Mouse (Mus musculus) urinary bladder, adult 2 months (tissue): ENCODE results near the gene 2810021J22Rik. TPM values are rescaled to one million over a fixed set of nuclear protein-coding genes. Genes with fewer than 3 reads are reported as not detected.

ENCODE experiments used
- DNase-seq: peaks from one replicate; pipeline ENCODE4 v3.0.0; 2022; ENCODE audit warnings: low spot score
- polyA plus RNA-seq: library from polyadenylated mRNA; depleted of rRNA; stranded (reverse); fragments of >200 nt; gene quantifications from 2 replicates; pipeline ENCODE4 v1.2.3, GENCODE M21; 2012; rRNA removed

The 2810021J22Rik gene
- polyA plus RNA-seq, 1 experiment, result 4.9 TPM

DNA sequence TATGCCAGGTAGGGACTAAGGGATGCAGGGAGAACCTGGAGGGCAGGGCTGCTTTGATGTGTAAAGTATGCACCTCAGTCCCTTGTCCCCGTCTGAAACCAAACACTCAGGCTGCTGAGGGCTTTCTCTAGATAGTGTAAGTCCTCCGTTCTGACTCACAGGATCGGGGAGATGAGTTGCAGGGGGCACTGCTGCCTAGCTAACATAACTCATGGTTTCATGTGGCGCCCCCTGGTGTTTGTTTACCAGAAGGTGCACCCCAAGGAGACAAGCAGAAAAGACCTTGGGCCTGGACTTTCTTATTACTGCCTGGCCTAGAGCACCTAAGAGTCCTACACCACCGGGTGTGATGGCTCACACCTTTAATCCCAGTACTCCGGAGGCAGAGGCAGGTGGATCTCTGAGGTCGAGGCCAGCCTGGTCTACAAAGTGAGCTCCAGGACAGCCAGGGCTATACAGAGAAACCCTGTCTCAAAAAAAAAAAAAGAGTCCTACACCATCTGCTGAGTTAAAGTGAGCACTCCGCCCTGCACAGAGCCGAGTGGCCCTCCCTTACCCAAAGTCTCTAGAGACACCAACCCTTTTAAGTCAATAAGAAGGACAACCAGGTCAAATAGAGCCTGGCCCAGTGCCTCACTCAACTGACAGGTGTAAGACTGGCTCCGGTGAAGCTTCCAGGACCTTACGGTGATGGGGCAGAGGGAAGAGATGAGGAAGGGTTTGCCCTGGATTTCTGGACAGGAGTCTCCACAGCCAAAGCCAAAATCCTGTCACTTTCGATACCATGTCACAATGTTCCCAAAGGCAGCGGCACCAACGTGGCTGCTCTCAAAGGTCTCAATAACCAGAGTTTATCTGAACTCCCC, 50.1 kb downstream of the 2810021J22Rik start:
- no peak for DNase-seq

DNA sequence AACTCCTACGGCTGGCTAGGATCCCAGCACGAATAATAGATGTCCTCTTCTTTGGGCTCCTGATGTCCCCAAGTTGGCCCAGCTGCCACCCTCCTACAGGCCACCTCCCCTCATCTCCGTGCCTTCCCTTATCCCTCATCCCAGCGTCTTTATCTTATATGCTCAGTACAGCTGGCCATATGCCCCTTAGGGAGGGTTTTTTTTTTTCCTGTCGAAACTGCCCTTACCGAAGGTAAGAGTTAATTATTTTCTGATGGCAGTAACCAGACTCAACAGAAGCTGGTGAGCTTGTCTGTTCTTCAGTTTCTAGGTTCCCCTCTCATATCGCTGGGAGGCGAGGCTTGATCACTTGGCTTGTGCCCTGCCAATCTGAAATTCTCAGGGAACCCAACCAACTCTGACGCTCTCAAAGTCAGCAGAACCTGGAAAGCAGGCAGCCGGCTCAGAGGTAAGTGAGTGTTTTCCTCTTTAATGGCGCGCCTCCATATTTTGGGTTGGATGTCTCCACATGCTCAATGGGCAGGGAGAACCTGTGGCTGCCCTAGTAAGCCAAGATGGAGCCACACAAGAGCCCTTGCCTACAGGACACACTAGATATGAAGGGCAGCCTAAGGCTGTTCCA, 50.8 kb downstream of the 2810021J22Rik start, which contains the start of gene Btnl10:
Gene Btnl10 (plus strand): TSS at position 164 of the 622 bp plus-strand sequence.
- DNase-seq, result no peak

DNA sequence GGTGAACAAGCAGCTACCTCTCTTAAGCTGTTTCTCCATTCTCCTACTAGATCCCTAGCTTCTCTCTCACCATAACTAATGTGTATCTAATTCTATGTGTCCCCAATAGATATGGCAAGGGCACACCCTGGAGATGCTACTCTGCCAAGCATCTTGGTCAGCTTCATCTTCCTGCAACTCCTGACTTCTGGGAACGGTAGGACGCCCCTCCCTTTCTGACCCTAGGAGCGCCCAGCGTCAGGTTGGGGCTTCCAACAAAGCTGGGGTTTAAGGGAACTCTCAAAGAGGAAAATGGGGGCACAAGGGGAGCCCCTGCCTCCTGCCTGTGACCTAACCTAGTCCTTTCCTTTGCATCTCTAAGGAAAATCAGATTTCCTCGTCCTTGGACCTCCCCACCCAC, 51.7 kb downstream of the 2810021J22Rik start:
- DNase-seq, result no peak

DNA sequence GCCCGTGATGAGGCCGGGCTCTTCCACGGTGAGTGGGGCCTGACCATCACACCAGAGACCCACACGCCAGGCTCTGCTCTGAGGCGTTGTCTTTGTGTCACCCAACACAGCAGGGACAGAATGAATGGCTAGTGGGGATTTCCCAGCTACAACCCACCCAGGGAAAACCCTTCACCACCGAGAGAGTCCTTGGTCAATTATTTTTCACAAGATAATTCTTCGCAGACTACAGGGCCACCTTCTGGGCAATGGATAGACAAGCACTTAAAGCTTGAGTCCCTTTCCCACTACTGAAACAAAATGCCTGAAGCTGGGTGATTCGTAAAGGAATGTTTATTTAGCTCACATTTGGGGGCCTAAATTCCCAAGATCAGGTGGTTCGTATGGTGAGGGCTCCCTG, 55.4 kb downstream of the 2810021J22Rik start:
- no peak for DNase-seq

DNA sequence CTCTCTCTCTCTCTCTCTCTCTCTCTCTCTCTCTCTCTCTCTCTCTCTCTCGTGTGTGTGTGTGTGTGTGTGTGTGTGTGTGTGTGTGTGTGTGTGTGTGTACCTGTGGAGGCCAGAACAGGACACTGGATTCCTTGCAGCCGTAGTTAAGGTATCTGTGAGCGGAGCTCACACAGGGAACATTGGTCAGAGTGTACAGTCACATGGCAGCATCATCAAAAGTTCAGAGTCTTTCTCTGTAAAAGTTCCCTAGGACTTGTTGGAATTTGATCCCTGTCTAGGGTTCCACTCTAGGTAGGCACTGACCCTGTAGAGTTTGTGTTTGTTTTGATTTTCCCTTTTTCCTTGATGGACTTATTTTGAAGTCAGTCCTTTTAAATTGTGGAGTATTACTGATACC, 59.6 kb downstream of the 2810021J22Rik start:
- no peak for DNase-seq

DNA sequence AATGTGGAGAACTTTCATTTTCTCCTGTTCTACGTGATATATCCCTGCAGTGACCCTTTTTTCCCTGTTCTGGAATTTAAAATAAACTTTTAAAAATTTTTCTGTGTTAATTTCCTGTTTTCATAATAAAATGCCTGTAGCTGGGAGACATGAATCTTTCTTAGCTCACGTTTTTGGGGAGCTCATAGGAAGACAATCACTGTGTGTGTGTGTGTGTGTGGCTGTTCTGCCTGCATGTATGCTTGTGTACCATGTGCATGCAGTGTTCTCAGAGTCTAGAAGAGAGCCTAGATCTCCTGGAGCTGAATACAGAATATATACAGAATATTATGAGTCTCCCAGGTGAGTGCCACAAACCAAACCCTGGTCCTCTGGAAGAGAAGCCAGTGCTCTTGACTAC, 60.0 kb downstream of the 2810021J22Rik start:
- DNase-seq, result no peak

DNA sequence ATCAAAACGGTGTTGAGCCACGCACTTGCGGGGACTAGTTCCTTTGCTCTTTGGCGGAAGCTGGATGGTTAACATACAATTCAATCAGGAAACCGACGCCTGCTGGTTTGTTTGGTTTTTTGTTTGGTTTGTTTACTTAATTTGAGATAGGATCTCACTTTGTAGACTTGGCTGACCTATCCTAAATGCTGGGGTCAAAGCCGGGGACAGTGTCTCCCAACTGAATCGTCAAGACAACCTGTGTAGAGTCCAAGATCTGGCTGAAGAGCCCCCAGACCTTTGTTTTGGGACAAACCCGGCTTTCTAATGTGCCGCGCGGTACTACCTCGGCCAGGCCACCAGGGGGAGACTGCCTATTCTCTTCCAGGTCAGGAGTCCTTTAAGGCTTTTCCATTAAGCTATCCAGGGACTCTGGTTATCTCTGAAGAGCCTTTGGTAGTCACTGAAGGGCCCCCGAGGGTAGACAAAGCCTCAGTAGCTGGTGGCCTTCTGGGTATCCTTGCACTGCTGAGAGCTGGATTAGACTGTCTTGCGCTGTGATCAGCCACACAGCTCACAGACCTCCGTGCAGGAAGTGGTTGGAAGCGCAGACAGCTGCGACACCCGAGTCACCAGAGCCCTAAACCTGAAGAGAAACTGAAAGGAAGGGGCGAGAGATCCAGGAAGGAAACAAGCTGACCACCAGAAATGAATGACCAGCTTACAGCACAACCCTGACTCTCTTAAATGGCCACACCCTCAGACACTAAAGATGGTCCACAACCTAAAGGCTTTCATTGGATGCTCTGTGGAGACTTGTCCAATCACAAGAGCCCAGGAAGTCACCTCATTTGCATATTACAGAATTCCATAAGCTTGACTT, 61.0 kb downstream of the 2810021J22Rik start:
- no peak for DNase-seq

DNA sequence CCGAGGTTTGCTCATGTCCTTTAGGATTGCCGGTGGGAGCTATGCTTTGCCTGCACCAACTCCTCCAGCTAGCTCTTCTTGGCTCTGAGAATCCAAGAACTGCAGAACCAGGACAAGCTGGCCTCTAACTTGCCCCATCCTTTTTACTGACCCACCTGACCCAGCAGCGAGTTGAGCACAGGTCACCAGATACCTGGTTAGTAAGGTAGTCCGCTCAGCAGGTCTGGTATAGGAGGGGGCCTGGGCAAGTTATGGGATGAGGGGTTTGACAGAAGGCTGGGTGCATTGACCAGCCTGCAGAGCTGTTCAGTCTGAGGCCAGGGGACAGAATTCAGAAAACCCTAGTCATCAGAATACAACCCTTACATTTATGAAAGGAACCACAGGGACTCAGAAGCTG, 62.0 kb downstream of the 2810021J22Rik start:
- no peak for DNase-seq

DNA sequence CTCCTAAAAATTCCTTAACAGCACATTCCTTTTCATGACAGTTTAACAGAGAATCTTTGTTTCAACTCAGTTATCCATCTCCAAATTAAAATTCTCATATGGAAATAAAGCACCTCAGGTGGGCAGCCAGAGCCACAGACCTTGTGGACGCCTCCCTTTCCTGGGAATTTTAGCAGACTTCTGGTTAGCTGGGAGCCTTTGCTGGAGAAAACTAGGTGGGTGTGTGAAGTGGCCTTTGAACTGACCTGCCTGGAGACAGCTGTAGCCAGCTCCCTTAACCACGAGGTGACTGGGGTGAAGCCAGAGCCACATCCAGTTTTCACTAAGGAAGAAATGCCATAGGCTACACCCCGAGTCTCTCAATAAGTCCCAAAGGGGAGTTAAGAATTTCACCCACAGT, 62.6 kb downstream of the 2810021J22Rik start:
- no peak for DNase-seq

DNA sequence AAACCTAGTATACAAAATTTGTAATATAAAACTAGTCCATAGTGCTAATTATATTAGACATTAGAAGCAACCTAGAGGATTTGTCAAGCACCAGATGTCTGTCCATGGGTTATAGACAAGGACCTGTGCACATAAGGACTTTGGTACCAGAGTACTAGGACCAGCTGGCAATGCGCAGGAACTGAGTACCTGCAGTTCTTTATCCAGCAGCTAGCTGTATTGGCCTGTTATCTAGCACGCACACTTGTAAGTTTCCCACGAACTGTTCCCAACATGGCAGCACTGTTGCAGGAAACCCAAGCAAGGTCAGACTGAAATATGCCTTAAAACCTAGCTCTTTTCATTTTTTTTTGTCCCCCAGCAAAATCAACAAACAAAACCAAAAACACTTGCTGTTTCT, 63.2 kb downstream of the 2810021J22Rik start:
- DNase-seq, result no peak

DNA sequence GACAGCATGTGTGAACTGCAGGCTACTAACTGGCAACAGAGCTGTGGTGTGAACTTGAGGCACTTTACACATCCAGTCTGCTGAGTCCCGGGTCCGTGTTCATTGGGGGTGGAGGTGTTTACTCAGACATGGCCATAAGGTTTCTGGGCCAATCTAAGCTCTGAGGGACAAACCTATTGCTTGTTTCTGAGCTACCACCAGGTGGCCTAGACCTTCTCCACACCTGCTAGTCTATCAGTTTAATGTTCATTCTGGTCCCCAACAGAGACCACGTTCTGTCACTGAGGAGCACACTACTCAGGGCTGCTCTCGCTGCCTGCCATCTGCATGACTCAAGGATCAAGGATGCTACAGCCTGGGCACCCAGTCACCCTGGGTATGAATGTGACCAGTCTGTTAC, 64.6 kb downstream of the 2810021J22Rik start:
- no peak for DNase-seq

Other genes starting within 250 kb of the 2810021J22Rik start
- gene Olfr323, start 236.7 kb upstream of the 2810021J22Rik start, polyA plus RNA-seq, result not detected in 2 replicates
- gene Trim58, start 226.8 kb upstream of the 2810021J22Rik start, polyA plus RNA-seq, result not detected in 2 replicates
- gene Olfr322, start 208.4 kb upstream of the 2810021J22Rik start, polyA plus RNA-seq, result not detected in 2 replicates
- not detected in 2 replicates for gene Olfr320, start 186.1 kb upstream of the 2810021J22Rik start, polyA plus RNA-seq
- not detected in 2 replicates for gene Olfr319, start 168.1 kb upstream of the 2810021J22Rik start, polyA plus RNA-seq
- gene Olfr318, start 143.2 kb upstream of the 2810021J22Rik start, polyA plus RNA-seq, result not detected in 2 replicates
- not detected in 2 replicates for gene Olfr317, start 128.0 kb upstream of the 2810021J22Rik start, polyA plus RNA-seq
- not detected in 2 replicates for gene Olfr316, start 114.5 kb upstream of the 2810021J22Rik start, polyA plus RNA-seq
- gene Olfr315, start 94.0 kb upstream of the 2810021J22Rik start, polyA plus RNA-seq, result not detected in 2 replicates
- not detected in 2 replicates for gene Olfr314, start 84.3 kb upstream of the 2810021J22Rik start, polyA plus RNA-seq
- gene Fam183b, start 65.3 kb upstream of the 2810021J22Rik start, polyA plus RNA-seq, result 4.1 and 4.7 TPM in 2 replicates
- gene Olfr313, start 52.2 kb upstream of the 2810021J22Rik start, polyA plus RNA-seq, result 0.01 TPM in 1 of 2 replicates, not detected in the other
- gene Olfr312, start 38.0 kb upstream of the 2810021J22Rik start, polyA plus RNA-seq, result not detected in 2 replicates
- not detected in 2 replicates for gene Olfr311, start 28.0 kb upstream of the 2810021J22Rik start, polyA plus RNA-seq
- 9.9 and 14.3 TPM in 2 replicates for gene Gm12258, start 20.1 kb upstream of the 2810021J22Rik start, polyA plus RNA-seq
- gene Zfp39, start 37.0 kb downstream of the 2810021J22Rik start, polyA plus RNA-seq, result 3.0 and 5.1 TPM in 2 replicates
- gene Btnl10, start 50.7 kb downstream of the 2810021J22Rik start, polyA plus RNA-seq, result not detected in 2 replicates
- 137 and 140 TPM in 2 replicates for gene Rnf187, start 71.7 kb downstream of the 2810021J22Rik start, polyA plus RNA-seq
- gene Hist3h2ba, start 81.7 kb downstream of the 2810021J22Rik start, polyA plus RNA-seq, result 1.3 and 2.2 TPM in 2 replicates
- gene Hist3h2a, start 87.5 kb downstream of the 2810021J22Rik start, polyA plus RNA-seq, result 22.0 and 27.2 TPM in 2 replicates
- gene Trim17, start 87.5 kb downstream of the 2810021J22Rik start, polyA plus RNA-seq, result 0.23 and 0.49 TPM in 2 replicates
- gene Trim11, start 110.9 kb downstream of the 2810021J22Rik start, polyA plus RNA-seq, result 27.1 and 28.1 TPM in 2 replicates